Mouse (Mus musculus) testis, adult 2 months (tissue): ENCODE results near the gene Ppp1r16b.

Experiments used
- CTCF ChIP-seq: fragments of 200-500 bp; IDR thresholded peaks from 2 replicates; pipeline ENCODE4 v1.5.1; 2012; ENCODE audit warnings: low read depth, mild to moderate bottlenecking, inconsistent platforms, low read length, moderate library complexity; ENCODE audit not compliant: control insufficient read depth, insufficient read depth, insufficient replicate concordance
- POLR2A ChIP-seq: fragments of 200-500 bp; IDR thresholded peaks from 2 replicates; pipeline ENCODE4 v1.6.1; 2012; ENCODE audit warnings: low read depth, mild to moderate bottlenecking, inconsistent platforms, low read length, moderate library complexity; ENCODE audit not compliant: control insufficient read depth

DNA sequence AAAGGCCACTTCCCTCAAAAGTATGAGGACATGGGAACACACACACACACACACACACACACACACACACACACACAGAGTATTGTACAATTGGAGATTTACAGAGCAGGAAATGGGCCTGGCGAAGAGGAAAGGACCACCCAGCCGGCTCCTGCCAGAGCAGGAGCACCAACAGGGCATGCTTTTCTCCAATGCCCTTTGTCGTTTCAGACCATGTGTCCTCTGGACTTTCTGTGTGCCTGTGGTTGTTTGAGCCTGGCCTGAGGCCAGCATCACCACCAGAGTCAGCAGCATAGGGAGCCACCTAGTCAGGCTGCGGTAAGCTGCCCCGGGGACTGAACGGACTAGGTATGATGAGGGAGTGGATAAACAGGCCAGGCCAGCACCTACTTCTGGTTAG is 6.4 kb upstream of the Ppp1r16b start:
- TF ChIP-seq CTCF: no peak
- no peak for TF ChIP-seq POLR2A
